ENCODE assay signal across 9 mouse cellular contexts in the genomic region with DNA sequence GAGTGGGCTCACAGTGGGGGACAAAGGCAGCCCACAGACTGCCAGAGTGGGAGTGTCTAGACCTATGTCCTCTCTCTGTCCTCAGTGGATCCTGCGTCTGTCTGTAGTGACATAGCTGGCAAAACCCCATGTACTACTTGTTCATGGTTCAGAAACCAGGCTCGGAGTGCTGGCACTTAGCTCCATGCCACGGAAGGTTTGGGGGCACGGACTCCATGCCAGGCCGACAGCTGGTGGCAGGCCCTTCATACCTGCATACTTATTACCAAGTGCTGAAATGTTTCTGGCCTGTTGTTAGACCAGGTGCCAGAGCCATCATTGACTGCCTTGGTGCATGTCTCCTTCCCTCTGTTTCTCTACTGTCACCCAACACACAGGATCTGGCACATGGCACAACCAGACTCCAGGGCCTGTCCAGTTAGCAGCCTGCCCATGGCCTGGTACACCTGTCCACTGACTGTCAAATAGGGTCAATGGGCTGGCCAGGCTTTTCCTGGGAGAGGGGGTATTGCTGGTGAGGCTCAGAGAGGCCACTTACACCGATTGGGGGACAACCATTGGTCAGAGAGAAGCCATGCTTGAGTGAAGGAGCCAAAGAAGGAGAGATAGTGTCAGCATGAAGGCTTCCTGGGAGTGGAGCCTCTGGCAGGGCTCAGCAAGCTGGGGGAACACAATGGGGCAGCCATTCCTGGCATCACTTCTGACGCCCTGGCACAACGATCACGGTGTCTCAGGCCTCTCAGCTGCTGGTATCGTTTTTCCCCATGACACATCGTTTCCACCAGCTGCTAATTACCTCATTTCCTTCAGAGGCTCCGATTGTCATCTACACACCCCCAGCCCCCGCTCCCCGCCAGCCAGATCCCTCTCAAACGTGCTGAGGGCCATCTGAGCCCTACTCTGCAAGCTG. TPM values are rescaled to one million over a fixed set of nuclear protein-coding genes. Genes with fewer than 3 reads are reported as not detected.
DNase-seq lines count a peak whose midpoint lies in the region; ATAC-seq and TF ChIP-seq lines count a peak whose summit lies in the region.
"Had no signal": no experiment of that assay in that cellular context is flagged by ENCODE, and none has a peak within 500 bp of the region (broad histone marks: within the 10 kb centered on the region; RNA-seq: fewer than 3 reads in every experiment).

No protein-coding gene starts in this region.

- peaks cover 0 to 16% of the 10 kb centered on the region in 2 experiments for H3K36me3 ChIP-seq in CH12.LX (replicated peaks in 1 of 2; ENCODE audit: control insufficient read depth in 1 of 2, insufficient read depth in 1 of 2, low read length in 1 of 2)
- H3K36me3 ChIP-seq in hindbrain, embryonic 14.5 days (replicated peaks; ENCODE audit: control insufficient read depth, insufficient read depth), result no peaks in the 10 kb centered on the region
- H3K36me3 ChIP-seq in kidney, embryonic 16.5 days (ENCODE audit: insufficient read depth, low read length), result no peaks in the 10 kb centered on the region
- H3K36me3 ChIP-seq: midbrain, embryonic 12.5 days had no signal

- no peaks in the 10 kb centered on the region for H3K79me2 ChIP-seq in CH12.LX (replicated peaks; ENCODE audit: control insufficient read depth, extremely low read depth, insufficient read depth, poor library complexity, severe bottlenecking)

- TF ChIP-seq RAD21 in CH12.LX (IDR thresholded peaks at IDR 0.05; ENCODE audit: low read depth, low read length), result no peak

- peak; percentile 94 for TF ChIP-seq EP300 in CH12.LX (IDR thresholded peaks at IDR 0.05; ENCODE audit: low read length)

- peaks cover 28 to 49% of the 10 kb centered on the region in 2 experiments for H3K4me1 ChIP-seq in CH12.LX (ENCODE audit: control insufficient read depth in 1 of 2, insufficient read depth in 2 of 2)
- peaks cover 32% of the 10 kb centered on the region for H3K4me1 ChIP-seq in cerebellum, adult 2 months (ENCODE audit: control insufficient read depth, insufficient read depth, low read length)
- H3K4me1 ChIP-seq in hindbrain, embryonic 14.5 days (replicated peaks; ENCODE audit: control insufficient read depth, insufficient read depth, low read length), result no peaks in the 10 kb centered on the region
- peaks cover 13% of the 10 kb centered on the region for H3K4me1 ChIP-seq in kidney, embryonic 16.5 days (ENCODE audit: insufficient read depth, low read length)

- no peak overlapping the region for H3K4me3 ChIP-seq in layer of hippocampus, adult 2 months
- no peak overlapping the region for H3K4me3 ChIP-seq in CH12.LX (replicated peaks in 1 of 3; ENCODE audit: low read depth in 2 of 3, low read length in 2 of 3, poor library complexity in 1 of 3)
- no peak overlapping the region for H3K4me3 ChIP-seq in cerebellum, adult 2 months (replicated peaks; ENCODE audit: insufficient read depth, low read depth, low read length)
- H3K4me3 ChIP-seq in hindbrain, embryonic 14.5 days (replicated peaks; ENCODE audit: low read length), result no peak overlapping the region
- H3K4me3 ChIP-seq in kidney, embryonic 16.5 days (ENCODE audit: low read length), result no peak overlapping the region
- H3K4me3 ChIP-seq: midbrain, embryonic 12.5 days had no signal

- 23% methylated on average over 15 of the region's 15 CpGs for WGBS in cerebellum, adult 2 months
- WGBS in hindbrain, embryonic 14.5 days, result 49% methylated on average over 15 of the region's 15 CpGs
- WGBS in kidney, embryonic 16.5 days, result 46% methylated on average over 15 of the region's 15 CpGs

- in situ Hi-C loops in CH12.LX (cut with MboI; ENCODE audit: low pct_ligation_motif_present, low pct_unique_long_range_greater_than_20kb, low sequenced_read_pairs), result loop anchor here (5.0 kb wide), 1 partner anchor 48 kb away; no protein-coding TSS in a partner anchor

- no peak overlapping the region for H3K9ac ChIP-seq in CH12.LX (ENCODE audit: insufficient read depth, low read depth)
- H3K9ac ChIP-seq in hindbrain, embryonic 14.5 days, result no peak overlapping the region
- H3K9ac ChIP-seq in kidney, embryonic 16.5 days (replicated peaks; ENCODE audit: low read length), result no peak overlapping the region
- H3K9ac ChIP-seq: midbrain, embryonic 12.5 days had no signal

- dilution Hi-C loops in CH12.LX (cut with MboI; ENCODE audit: extremely low pct_ligation_motif_present, extremely low pct_unique_long_range_greater_than_20kb, low sequenced_read_pairs), result no loop called here

- no peaks in the 10 kb centered on the region for H3K27me3 ChIP-seq in CH12.LX (replicated peaks)
- H3K27me3 ChIP-seq in cerebellum, adult 2 months (ENCODE audit: control insufficient read depth, insufficient read depth, low read length), result no peaks in the 10 kb centered on the region
- H3K27me3 ChIP-seq in hindbrain, embryonic 14.5 days (ENCODE audit: control insufficient read depth, insufficient read depth, low read length), result no peaks in the 10 kb centered on the region
- H3K27me3 ChIP-seq in kidney, embryonic 16.5 days (ENCODE audit: insufficient read depth, low read length), result no peaks in the 10 kb centered on the region
- H3K27me3 ChIP-seq: midbrain, embryonic 12.5 days had no signal

- no peak overlapping the region for H3K4me2 ChIP-seq in CH12.LX (ENCODE audit: insufficient read depth, low read depth, poor library complexity, severe bottlenecking)
- no peak overlapping the region for H3K4me2 ChIP-seq in hindbrain, embryonic 14.5 days (replicated peaks)
- H3K4me2 ChIP-seq in kidney, embryonic 16.5 days (replicated peaks; ENCODE audit: low read depth, low read length), result no peak overlapping the region
- H3K4me2 ChIP-seq: midbrain, embryonic 12.5 days had no signal

- DNase-seq in layer of hippocampus, adult 2 months (ENCODE audit: low spot score in 2 of 2), result peak; percentile 32 to 60
- no peak for DNase-seq in layer of hippocampus, adult 9-10 months (ENCODE audit: low spot score)
- peak; percentile 89 for DNase-seq in CH12.LX (ENCODE audit: extremely low read depth)
- peak; percentile 63 to 70 for DNase-seq in cerebellum, adult 2 months
- no peak for DNase-seq in hindbrain, embryonic 14.5 days (ENCODE audit: low spot score)
- DNase-seq in adrenal gland, postnatal 4 days (ENCODE audit: low spot score in 2 of 2), result no peak
- no peak for DNase-seq in kidney, adult 18-20 months

- no peak for TF ChIP-seq CTCF in layer of hippocampus, adult 2 months (conservative IDR thresholded peaks at IDR 0.05)
- TF ChIP-seq CTCF in CH12.LX (conservative IDR thresholded peaks at IDR 0.05 in 1 of 2, IDR thresholded peaks at IDR 0.05 in 1 of 2; ENCODE audit: low read depth in 2 of 2, low read length in 2 of 2), result no peak
- TF ChIP-seq CTCF in cerebellum, adult 2 months (IDR thresholded peaks at IDR 0.05; ENCODE audit: borderline replicate concordance, insufficient read depth, low read depth, low read length), result no peak

- peak overlapping the region; percentile 83 for H3K27ac ChIP-seq in layer of hippocampus, adult 2 months
- peak overlapping the region; percentile 8; the same call in 1 of the 2 replicates for H3K27ac ChIP-seq in CH12.LX (ENCODE audit: insufficient read depth, low read depth)
- peak overlapping the region; percentile 30 for H3K27ac ChIP-seq in cerebellum, adult 2 months (ENCODE audit: insufficient read depth, low read length)
- no peak overlapping the region for H3K27ac ChIP-seq in hindbrain, embryonic 14.5 days
- no peak overlapping the region for H3K27ac ChIP-seq in kidney, embryonic 16.5 days (ENCODE audit: low read length)
- H3K27ac ChIP-seq: midbrain, embryonic 12.5 days had no signal

- peak; percentile 51; the same call in 1 of the 2 replicates for ATAC-seq in hindbrain, embryonic 14.5 days (ENCODE audit: low FRiP score)
- ATAC-seq in kidney, embryonic 16.5 days (ENCODE audit: low FRiP score, low TSS enrichment), result no peak

- TF ChIP-seq POLR2A in CH12.LX (IDR thresholded peaks at IDR 0.05; ENCODE audit: low read depth, low read length), result no peak
- TF ChIP-seq POLR2A in cerebellum, adult 2 months (IDR thresholded peaks at IDR 0.05; ENCODE audit: borderline replicate concordance, insufficient read depth, low read length), result no peak

- no peaks in the 10 kb centered on the region for H3K9me3 ChIP-seq in CH12.LX (replicated peaks; ENCODE audit: low read length)
- no peaks in the 10 kb centered on the region for H3K9me3 ChIP-seq in hindbrain, embryonic 14.5 days (ENCODE audit: control insufficient read depth, low read length)
- no peaks in the 10 kb centered on the region for H3K9me3 ChIP-seq in kidney, embryonic 16.5 days (ENCODE audit: low read length)
- H3K9me3 ChIP-seq: midbrain, embryonic 12.5 days had no signal

TF ChIP-seq in CH12.LX, 34 proteins besides CTCF, POLR2A, EP300 and RAD21 (continues in another document):
- no peak for TF ChIP-seq ZMIZ1 (IDR thresholded peaks at IDR 0.05; ENCODE audit: low read depth, low read length)
- no peak for TF ChIP-seq USF1 (IDR thresholded peaks at IDR 0.05; ENCODE audit: low read depth, low read length)
- TF ChIP-seq ZKSCAN1 (IDR thresholded peaks at IDR 0.05; ENCODE audit: borderline replicate concordance, low read depth, low read length), result no peak

RNA-seq across cellular contexts. Expression of a gene that starts 43.2 kb away (rescaled TPM):
- 10 to 100 TPM; 57.1 to 57.2 TPM for total RNA-seq in layer of hippocampus, adult 2 months (2021)
- total RNA-seq in CH12.LX (2012; rRNA removed), result 64.7 and 80.6 TPM in 2 replicates
- 82.0 and 88.2 TPM in 2 replicates for total RNA-seq in CH12.LX (2014; rRNA removed)
- polyA plus RNA-seq in CH12.LX (2012; ENCODE audit: insufficient read length, low read depth), result 121 and 141 TPM in 2 replicates
- polyA plus RNA-seq in cerebellum, adult 2 months (2012; rRNA removed), result 50.8 and 61.2 TPM in 2 replicates
- polyA plus RNA-seq in hindbrain, embryonic 14.5 days (2014; fragmentation: Nextera tagmentation; extraction: Ambion mirVana), result 75.6 and 84.9 TPM in 2 replicates
- total RNA-seq in adrenal gland, postnatal 4 days (2021), result 10 to 100 TPM; 48.1 to 52.9 TPM
- polyA plus RNA-seq in kidney, embryonic 16.5 days (2015; fragmentation: Nextera tagmentation; extraction: Ambion mirVana), result 90.6 and 90.9 TPM in 2 replicates

RNA-seq across cellular contexts. Expression of a gene that starts 43.3 kb away (rescaled TPM):
- 10 to 100 TPM; 15.6 to 18.8 TPM for total RNA-seq in layer of hippocampus, adult 2 months (2021)
- 29.1 and 34.0 TPM in 2 replicates for total RNA-seq in CH12.LX (2012; rRNA removed)
- 36.4 and 40.2 TPM in 2 replicates for total RNA-seq in CH12.LX (2014; rRNA removed)
- 26.9 and 30.4 TPM in 2 replicates for polyA plus RNA-seq in CH12.LX (2012; ENCODE audit: insufficient read length, low read depth)
- 15.4 and 16.2 TPM in 2 replicates for polyA plus RNA-seq in cerebellum, adult 2 months (2012; rRNA removed)
- polyA plus RNA-seq in hindbrain, embryonic 14.5 days (2014; fragmentation: Nextera tagmentation; extraction: Ambion mirVana), result 17.5 and 21.6 TPM in 2 replicates
- 10 to 100 TPM; 31.4 to 38.5 TPM for total RNA-seq in adrenal gland, postnatal 4 days (2021)
- 39.1 and 54.4 TPM in 2 replicates for polyA plus RNA-seq in kidney, embryonic 16.5 days (2015; fragmentation: Nextera tagmentation; extraction: Ambion mirVana)

RNA-seq across cellular contexts. Expression of a gene that starts 56.4 kb away (rescaled TPM):
- 10 to 100 TPM; 21.5 to 25.9 TPM for total RNA-seq in layer of hippocampus, adult 2 months (2021)
- total RNA-seq in CH12.LX (2012; rRNA removed) (0.92 and 3.1 TPM in 2 replicates), CH12.LX (2014; rRNA removed) (0.70 and 0.93 TPM in 2 replicates)
- 2.3 and 2.5 TPM in 2 replicates for polyA plus RNA-seq in CH12.LX (2012; ENCODE audit: insufficient read length, low read depth)
- polyA plus RNA-seq in cerebellum, adult 2 months (2012; rRNA removed), result 55.4 and 55.7 TPM in 2 replicates
- polyA plus RNA-seq in hindbrain, embryonic 14.5 days (2014; fragmentation: Nextera tagmentation; extraction: Ambion mirVana), result 1.9 TPM in 2 replicates
- 10 to 100 TPM; 10.4 to 10.6 TPM for total RNA-seq in adrenal gland, postnatal 4 days (2021)
- polyA plus RNA-seq in kidney, embryonic 16.5 days (2015; fragmentation: Nextera tagmentation; extraction: Ambion mirVana), result 6.3 and 7.6 TPM in 2 replicates

Comparison
In these comparisons a context has a peak if more than half of its experiments do, and no peak if none do; other contexts are left out.
1. DNase-seq: peak in layer of hippocampus, adult 2 months (2 of 2), CH12.LX (single experiment) and cerebellum, adult 2 months (2 of 2); none in layer of hippocampus, adult 9-10 months (single experiment), hindbrain, embryonic 14.5 days (single experiment), adrenal gland, postnatal 4 days (0 of 2) and kidney, adult 18-20 months (single experiment).
2. H3K27ac ChIP-seq: peak in layer of hippocampus, adult 2 months (single experiment), CH12.LX (single experiment) and cerebellum, adult 2 months (single experiment); none in hindbrain, embryonic 14.5 days (single experiment) and kidney, embryonic 16.5 days (single experiment).